Mouse (Mus musculus) kidney, embryonic 15.5 days (tissue): ENCODE results near the gene Sdhaf2. TPM values are rescaled to one million over a fixed set of nuclear protein-coding genes. Genes with fewer than 3 reads are reported as not detected.
A peak's percentile ranks its signal among the peaks of the same experiment; 100 is the strongest.

Source experiments
- ATAC-seq: fragments of 200-750 bp; cut with Nextera tagmentation; replicated peaks from 2 replicates; pipeline ENCODE4 v1.8.0; 2017; ENCODE audit warnings: moderate TSS enrichment; ENCODE audit not compliant: low FRiP score
- H3K27ac ChIP-seq: fragments of 300-500 bp; sonication (generic); 2 replicates; pipeline ENCODE4 v1.5.1; 2015; ENCODE audit warnings: mild to moderate bottlenecking, inconsistent platforms
- H3K27me3 ChIP-seq: fragments of 300-500 bp; sonication (generic); 2 replicates; pipeline ENCODE4 v1.6.1; 2015; ENCODE audit warnings: inconsistent platforms
- H3K36me3 ChIP-seq: fragments of 300-500 bp; sonication (generic); 2 replicates; pipeline ENCODE4 v1.6.1; 2015; ENCODE audit warnings: inconsistent platforms
- H3K4me1 ChIP-seq: fragments of 300-500 bp; sonication (generic); 2 replicates; pipeline ENCODE4 v1.6.1; 2015; ENCODE audit warnings: inconsistent platforms
- H3K4me2 ChIP-seq: fragments of 300-500 bp; sonication (generic); 2 replicates; pipeline ENCODE4 v1.6.1; 2015; ENCODE audit warnings: moderate library complexity, mild to moderate bottlenecking, inconsistent platforms
- H3K4me3 ChIP-seq: fragments of 300-500 bp; sonication (generic); replicated peaks from 2 replicates; pipeline ENCODE4 v1.5.1; 2015; ENCODE audit warnings: mild to moderate bottlenecking, inconsistent platforms
- H3K9ac ChIP-seq: fragments of 300-500 bp; sonication (generic); 2 replicates; pipeline ENCODE4 v1.6.1; 2015; ENCODE audit warnings: mild to moderate bottlenecking, inconsistent platforms
- H3K9me3 ChIP-seq: fragments of 300-500 bp; sonication (generic); replicated peaks from 2 replicates; pipeline ENCODE4 v1.6.1; 2016; ENCODE audit warnings: inconsistent platforms
- WGBS: fragments of 180-500 bp; shearing (Covaris S2); methylation state at CpG from one replicate; pipeline ENCODE4 v1.1.7; 2015; ENCODE audit warnings: mixed read lengths; 5-methylcytosine and 5-hydroxymethylcytosine counted together
- polyA plus RNA-seq: library from polyadenylated mRNA; unstranded; fragments of >200 nt; fragmentation: Nextera tagmentation; extraction: Ambion mirVana; gene quantifications from 2 replicates; pipeline ENCODE4 v1.2.1, GENCODE M21; 2015

Sdhaf2 gene
- polyA plus RNA-seq, 1 experiment from 2014 or later, result 59.4 TPM

DNA sequence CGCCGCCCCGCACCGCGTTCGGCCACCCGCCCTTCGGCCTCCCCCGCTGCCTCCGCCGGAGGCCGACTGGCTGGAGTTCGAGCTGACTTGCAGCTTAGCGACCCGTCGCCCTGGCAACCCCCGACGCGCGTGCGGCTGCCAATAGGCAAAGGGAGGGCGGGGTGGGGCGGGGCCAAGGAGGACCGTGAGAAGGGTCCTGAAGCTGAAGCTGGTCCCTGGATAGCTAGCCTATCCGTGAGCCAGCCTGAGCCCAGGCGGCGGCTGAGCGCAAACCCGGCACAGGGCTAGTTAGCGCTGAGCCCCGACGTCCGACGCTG is 68.5 kb downstream of the Sdhaf2 start:
- Histone ChIP-seq H3K4me2 (peak overlapping the region; percentile 95), H3K4me3 (peak overlapping the region; percentile 57), H3K27ac (no peak overlapping the region), H3K9ac (peak overlapping the region; percentile 36; the same call in 1 of the 2 replicates), H3K27me3 (peaks cover 88% of the 10 kb centered on the region), H3K4me1 (peaks cover 52% of the 10 kb centered on the region), H3K9me3 (no peaks in the 10 kb centered on the region), H3K36me3 (no peaks in the 10 kb centered on the region)
- peak; percentile 92 for ATAC-seq
- WGBS, result under 1% methylated on average over 34 of the region's 34 CpGs

DNA sequence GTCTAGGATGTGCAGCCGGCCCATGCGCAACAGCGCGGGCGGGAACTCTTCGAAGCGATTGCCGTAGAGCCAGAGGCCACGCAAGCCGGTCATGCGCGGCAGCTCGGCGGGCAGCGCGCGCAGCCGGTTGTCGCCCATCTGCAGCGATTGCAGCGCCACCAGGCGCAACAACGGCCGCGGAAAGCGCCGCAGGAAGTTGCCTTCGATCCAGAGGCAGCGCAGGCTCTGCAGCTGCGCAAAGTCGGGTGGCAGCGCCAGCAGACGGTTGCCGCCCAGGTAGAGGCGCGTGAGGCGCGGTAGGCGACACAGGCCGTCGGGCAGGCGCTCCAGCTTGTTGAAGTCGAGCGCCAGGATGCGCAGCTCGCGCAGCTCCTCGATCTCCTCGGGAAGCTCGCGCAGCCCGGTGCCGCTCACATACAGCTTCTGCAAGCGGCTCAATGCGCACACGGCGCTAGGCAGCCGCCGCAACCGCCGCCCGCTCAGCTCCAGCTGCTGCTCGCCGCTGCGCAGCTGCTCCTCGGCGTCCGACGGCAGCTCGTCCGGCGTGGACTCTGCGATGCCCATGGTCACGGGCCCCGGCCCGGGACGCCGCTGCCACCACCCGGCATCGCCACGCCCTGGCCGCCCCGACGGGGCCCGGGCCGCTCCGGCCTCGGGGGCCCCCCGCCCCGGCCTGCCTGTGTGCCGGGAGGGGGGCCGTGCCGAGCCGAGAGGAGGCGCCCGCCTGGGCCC is 69.0 kb downstream of the Sdhaf2 start, which contains the start of gene Lrrc10b:
Gene Lrrc10b (minus strand): TSS at position 722 of the 732 bp plus-strand sequence.
- H3K27ac ChIP-seq, result peak within 1 kb of the TSS; percentile 43; the same call in 1 of the 2 replicates
- H3K9ac ChIP-seq, result peak within 1 kb of the TSS; percentile 36; the same call in 1 of the 2 replicates
- WGBS, result under 1% methylated on average over 66 of the region's 96 CpGs
- ATAC-seq, result peak; percentile 61
- H3K36me3 ChIP-seq, result no peaks in the 10 kb centered on the region
- H3K27me3 ChIP-seq, result peaks cover 88% of the 10 kb centered on the region
- H3K4me1 ChIP-seq, result peaks cover 46% of the 10 kb centered on the region
- peak within 1 kb of the TSS; percentile 57 for H3K4me3 ChIP-seq
- no peaks in the 10 kb centered on the region for H3K9me3 ChIP-seq
- H3K4me2 ChIP-seq, result peak within 1 kb of the TSS; percentile 95

DNA sequence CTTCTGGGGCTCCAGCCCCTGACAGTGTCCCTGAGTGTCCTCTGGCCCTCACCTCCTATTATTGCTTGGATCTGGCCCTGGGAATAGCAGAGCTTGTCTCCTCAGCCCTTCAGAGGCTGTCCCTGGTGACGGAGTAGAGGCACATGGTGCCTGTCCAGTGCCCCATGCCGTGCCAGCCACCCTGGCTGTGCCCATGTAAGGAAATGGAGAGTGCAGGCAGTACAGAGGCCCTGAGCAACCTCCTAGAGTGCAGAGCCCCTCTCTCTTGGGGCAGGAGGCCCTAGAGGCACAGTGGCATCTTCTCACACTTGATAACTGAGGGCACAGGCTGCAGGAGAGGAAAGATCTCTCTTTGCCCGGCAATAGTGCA is 70.5 kb downstream of the Sdhaf2 start:
- WGBS, result 55% methylated on average over 3 of the region's 3 CpGs
- H3K36me3 ChIP-seq, result no peaks in the 10 kb centered on the region
- H3K4me3 ChIP-seq, result no peak overlapping the region
- no peak overlapping the region for H3K27ac ChIP-seq
- H3K4me2 ChIP-seq, result no peak overlapping the region
- ATAC-seq, result no peak
- H3K9ac ChIP-seq, result no peak overlapping the region
- H3K9me3 ChIP-seq, result no peaks in the 10 kb centered on the region
- H3K27me3 ChIP-seq, result peaks cover 76% of the 10 kb centered on the region
- H3K4me1 ChIP-seq, result peaks cover 39% of the 10 kb centered on the region

DNA sequence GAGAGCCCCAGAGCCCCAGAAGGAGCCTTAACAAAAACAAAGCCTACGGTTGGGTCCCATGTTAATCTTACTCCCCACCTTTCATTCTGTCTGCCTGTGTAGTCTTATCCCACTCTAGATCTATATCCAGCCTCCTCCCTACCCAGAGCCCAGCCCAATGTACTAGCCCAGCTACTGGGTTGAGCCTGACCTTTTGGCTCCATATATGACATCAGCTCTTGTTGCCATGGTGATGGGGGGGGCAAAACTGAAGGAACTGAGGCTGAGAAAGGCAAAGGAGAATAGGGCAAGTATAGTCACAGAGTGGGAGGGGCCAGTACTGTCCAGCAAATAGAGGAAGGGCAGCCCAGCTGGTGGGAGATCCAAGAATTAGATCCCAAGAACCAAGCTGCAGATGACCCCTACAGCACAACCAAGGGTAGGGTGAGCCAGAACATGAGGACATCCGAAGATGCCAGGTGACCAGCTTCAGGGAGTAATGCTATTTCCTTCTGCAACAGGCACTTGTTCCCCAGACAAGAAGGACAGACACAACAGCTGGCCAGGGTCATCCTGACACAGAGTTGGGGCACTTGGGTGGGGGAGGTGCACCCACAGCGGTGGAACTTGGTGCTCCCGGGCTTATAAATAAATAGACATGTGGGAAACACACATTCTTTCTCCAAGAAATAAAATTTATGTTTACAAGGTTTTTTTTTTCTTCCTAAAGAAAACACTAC is 71.1 kb downstream of the Sdhaf2 start:
- Histone ChIP-seq H3K27me3 (peaks cover 72% of the 10 kb centered on the region), H3K36me3 (no peaks in the 10 kb centered on the region), H3K4me3 (no peak overlapping the region), H3K4me2 (no peak overlapping the region), H3K9ac (no peak overlapping the region), H3K4me1 (peaks cover 37% of the 10 kb centered on the region), H3K27ac (no peak overlapping the region), H3K9me3 (no peaks in the 10 kb centered on the region)
- WGBS, result 38% methylated on average over 4 of the region's 4 CpGs
- no peak for ATAC-seq

Other genes starting within 250 kb of the Sdhaf2 start
- gene Dagla, start 221.3 kb downstream of the Sdhaf2 start, polyA plus RNA-seq, result 3.1 and 3.7 TPM in 2 replicates
- gene Syt7, start 137.1 kb downstream of the Sdhaf2 start, polyA plus RNA-seq, result 1.5 and 2.3 TPM in 2 replicates
- gene Lrrc10b, start 68.7 kb downstream of the Sdhaf2 start, polyA plus RNA-seq, result 0.69 and 0.73 TPM in 2 replicates
- gene Ppp1r32, start 43.2 kb downstream of the Sdhaf2 start, polyA plus RNA-seq, result not detected in 2 replicates
- 48.0 and 49.6 TPM in 2 replicates for gene Cpsf7, start 876 bp downstream of the Sdhaf2 start, polyA plus RNA-seq
- 47.1 and 51.6 TPM in 2 replicates for gene Tmem216, start 30.1 kb upstream of the Sdhaf2 start, polyA plus RNA-seq
- 16.6 and 16.7 TPM in 2 replicates for gene Cyb561a3, start 51.0 kb upstream of the Sdhaf2 start, polyA plus RNA-seq
- 43.2 and 46.9 TPM in 2 replicates for gene Tmem138, start 51.2 kb upstream of the Sdhaf2 start, polyA plus RNA-seq
- gene Ddb1, start 79.2 kb upstream of the Sdhaf2 start, polyA plus RNA-seq, result 338 and 368 TPM in 2 replicates
- gene Tkfc, start 79.5 kb upstream of the Sdhaf2 start, polyA plus RNA-seq, result 32.3 and 38.7 TPM in 2 replicates
- 3.0 and 3.2 TPM in 2 replicates for gene Vwce, start 108.1 kb upstream of the Sdhaf2 start, polyA plus RNA-seq
- not detected in 2 replicates for gene Pga5, start 151.9 kb upstream of the Sdhaf2 start, polyA plus RNA-seq
- 29.7 and 31.7 TPM in 2 replicates for gene Vps37c, start 162.6 kb upstream of the Sdhaf2 start, polyA plus RNA-seq
- 0.34 and 0.82 TPM in 2 replicates for gene Cd5, start 212.9 kb upstream of the Sdhaf2 start, polyA plus RNA-seq